Mouse (Mus musculus): ENCODE measurements around the gene Xpo1. TPM values are rescaled to one million over a fixed set of nuclear protein-coding genes. Genes with fewer than 3 reads are reported as not detected.
A peak's percentile ranks its signal among the peaks of the same experiment; 100 is the strongest.

Xpo1 gene
- polyA plus RNA-seq (2014; fragmentation: Nextera tagmentation; extraction: Ambion mirVana) = 176 and 187 TPM in 2 replicates

- under 1% methylated on average over 55 of the region's 60 CpGs for WGBS
- H3K36me3 ChIP-seq (ENCODE audit: control insufficient read depth, insufficient read depth, low read length) = no peaks in the 10 kb centered on the region
- H3K9me3 ChIP-seq (ENCODE audit: control insufficient read depth, low read length) = no peaks in the 10 kb centered on the region
- ATAC-seq (replicated peaks; ENCODE audit: low FRiP score) = peak; percentile 98
- H3K4me3 ChIP-seq (ENCODE audit: low read depth, low read length) = peak within 1 kb of the TSS; percentile 99
- peaks cover 2% of the 10 kb centered on the region; the same call in 1 of the 2 replicates for H3K4me1 ChIP-seq (replicated peaks; ENCODE audit: control insufficient read depth, insufficient read depth, low read length)
- peak; percentile 100 for DNase-seq (ENCODE audit: low spot score)
- H3K27me3 ChIP-seq (ENCODE audit: control insufficient read depth, insufficient read depth, low read length) = no peaks in the 10 kb centered on the region
- peak within 1 kb of the TSS; percentile 100 for H3K27ac ChIP-seq (ENCODE audit: low read depth, low read length)
- peak within 1 kb of the TSS; percentile 59 for H3K4me2 ChIP-seq (ENCODE audit: low read depth, low read length, severe bottlenecking)
- peak within 1 kb of the TSS; percentile 99 for H3K9ac ChIP-seq (ENCODE audit: low read length)
These were observed at the start of gene Xpo1 for GRCm38 (mm10) chr11:23255427-23256193. Gene Xpo1, plus strand, starts transcription at chr11:23256041.

DNA sequence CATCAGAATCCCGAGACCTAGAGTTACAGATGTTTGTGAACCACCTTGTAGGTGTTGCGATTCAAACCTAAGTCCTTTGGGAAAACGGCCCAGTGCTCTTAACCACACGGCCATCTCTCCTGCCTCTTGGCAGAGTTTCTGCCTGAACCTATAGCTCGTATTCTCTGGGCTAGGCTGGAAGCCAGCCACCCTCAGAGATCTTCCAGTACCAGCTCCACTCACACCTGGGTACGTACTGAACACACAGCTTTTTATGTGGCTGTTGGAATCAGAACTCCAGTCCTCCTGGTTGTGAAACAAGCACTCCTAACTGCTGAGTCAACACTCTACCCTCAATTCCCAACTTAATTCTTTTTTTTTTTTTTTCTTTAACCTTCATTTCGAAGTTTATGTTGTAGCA, 46.1 kb upstream of the Xpo1 start:
- peaks cover 4% of the 10 kb centered on the region; the same call in 1 of the 2 replicates for H3K4me1 ChIP-seq (replicated peaks; ENCODE audit: control insufficient read depth, insufficient read depth, low read length)
- H3K9me3 ChIP-seq (ENCODE audit: control insufficient read depth, low read length) = no peaks in the 10 kb centered on the region
- no peaks in the 10 kb centered on the region for H3K36me3 ChIP-seq (ENCODE audit: control insufficient read depth, insufficient read depth, low read length)
- no peaks in the 10 kb centered on the region for H3K27me3 ChIP-seq (ENCODE audit: control insufficient read depth, insufficient read depth, low read length)
- H3K27ac ChIP-seq (ENCODE audit: low read depth, low read length) = no peak overlapping the region
- WGBS = 88% methylated on average over 7 of the region's 7 CpGs
- no peak overlapping the region for H3K9ac ChIP-seq (ENCODE audit: low read length)
- no peak overlapping the region for H3K4me3 ChIP-seq (ENCODE audit: low read depth, low read length)
- ATAC-seq (replicated peaks; ENCODE audit: low FRiP score) (no peak), DNase-seq (ENCODE audit: low spot score) (no peak)
- no peak overlapping the region for H3K4me2 ChIP-seq (ENCODE audit: low read depth, low read length, severe bottlenecking)

- H3K27ac ChIP-seq (ENCODE audit: low read depth, low read length) = peak overlapping the region; percentile 46; the same call in 1 of the 2 replicates
- DNase-seq (ENCODE audit: low spot score) = peak; percentile 86
These were observed 45.0 kb upstream of the Xpo1 start for GRCm38 (mm10) chr11:23210590-23211510.

DNA sequence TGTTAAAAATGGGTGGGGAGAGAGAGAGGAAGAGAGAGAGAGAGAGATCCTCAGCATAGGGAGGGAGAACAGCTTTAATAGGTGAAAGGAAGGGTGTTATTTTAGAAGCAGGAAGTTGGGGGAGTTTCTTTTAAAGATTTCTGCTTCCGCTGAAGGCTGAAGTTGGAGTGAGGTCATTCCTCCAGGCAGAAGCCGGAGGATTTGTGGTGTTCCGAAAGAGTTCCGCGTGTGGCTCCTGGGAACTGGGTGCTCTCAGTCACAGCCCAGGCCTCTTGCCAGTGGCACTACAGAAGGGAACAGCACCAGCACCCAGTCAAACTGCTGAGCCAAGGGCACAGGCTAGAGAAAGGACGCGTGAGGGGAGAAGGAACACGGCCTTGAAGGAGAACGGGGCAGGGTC, 38.4 kb upstream of the Xpo1 start:
- H3K4me2 ChIP-seq (ENCODE audit: low read depth, low read length, severe bottlenecking) = no peak overlapping the region
- no peaks in the 10 kb centered on the region for H3K4me1 ChIP-seq (replicated peaks; ENCODE audit: control insufficient read depth, insufficient read depth, low read length)
- ATAC-seq (replicated peaks; ENCODE audit: low FRiP score) = no peak
- H3K27me3 ChIP-seq (ENCODE audit: control insufficient read depth, insufficient read depth, low read length) = no peaks in the 10 kb centered on the region
- no peak overlapping the region for H3K9ac ChIP-seq (ENCODE audit: low read length)
- DNase-seq (ENCODE audit: low spot score) = no peak
- 93% methylated on average over 9 of the region's 9 CpGs for WGBS
- H3K27ac ChIP-seq (ENCODE audit: low read depth, low read length) = no peak overlapping the region
- no peaks in the 10 kb centered on the region for H3K9me3 ChIP-seq (ENCODE audit: control insufficient read depth, low read length)
- no peak overlapping the region for H3K4me3 ChIP-seq (ENCODE audit: low read depth, low read length)
- no peaks in the 10 kb centered on the region for H3K36me3 ChIP-seq (ENCODE audit: control insufficient read depth, insufficient read depth, low read length)

More at GRCm38 (mm10) chr11:23210590-23211510, 45.0 kb upstream of the Xpo1 start:
- no peaks in the 10 kb centered on the region for H3K27me3 ChIP-seq (ENCODE audit: control insufficient read depth, insufficient read depth, low read length)
- peak overlapping the region; percentile 30 for H3K9ac ChIP-seq (ENCODE audit: low read length)
- ATAC-seq (replicated peaks; ENCODE audit: low FRiP score) = peak; percentile 85
- peak overlapping the region; percentile 36; the same call in 1 of the 2 replicates for H3K4me2 ChIP-seq (ENCODE audit: low read depth, low read length, severe bottlenecking)
- no peaks in the 10 kb centered on the region for H3K36me3 ChIP-seq (ENCODE audit: control insufficient read depth, insufficient read depth, low read length)
- no peaks in the 10 kb centered on the region for H3K9me3 ChIP-seq (ENCODE audit: control insufficient read depth, low read length)
- H3K4me3 ChIP-seq (ENCODE audit: low read depth, low read length) = peak overlapping the region; percentile 16; the same call in 1 of the 2 replicates
- H3K4me1 ChIP-seq (replicated peaks; ENCODE audit: control insufficient read depth, insufficient read depth, low read length) = peaks cover 4% of the 10 kb centered on the region; the same call in 1 of the 2 replicates
- 9% methylated on average over 16 of the region's 16 CpGs for WGBS

DNA sequence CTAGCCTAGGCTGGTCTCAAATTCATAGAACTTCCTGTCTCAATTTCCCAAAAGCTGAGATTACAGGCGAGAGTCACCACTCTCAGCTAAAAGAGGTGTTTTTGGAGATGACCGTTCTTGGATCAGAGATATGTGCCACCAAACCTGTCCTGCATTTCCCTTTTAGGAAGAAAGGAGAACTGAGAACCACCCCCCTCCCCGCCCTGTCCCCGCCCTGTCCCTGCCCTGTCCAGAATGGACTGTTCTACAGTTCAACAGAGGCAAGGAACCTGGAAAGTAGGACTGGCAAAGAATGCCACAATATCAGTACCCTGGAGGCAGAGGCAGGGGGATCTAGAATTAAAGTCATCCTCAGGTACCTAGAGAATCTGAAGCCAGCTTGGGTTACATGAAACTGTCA, 19.8 kb upstream of the Xpo1 start:
- DNase-seq (ENCODE audit: low spot score) = no peak
- no peak for ATAC-seq (replicated peaks; ENCODE audit: low FRiP score)
- H3K4me2 ChIP-seq (ENCODE audit: low read depth, low read length, severe bottlenecking) = no peak overlapping the region
- no peak overlapping the region for H3K9ac ChIP-seq (ENCODE audit: low read length)
- H3K9me3 ChIP-seq (ENCODE audit: control insufficient read depth, low read length) = no peaks in the 10 kb centered on the region
- H3K36me3 ChIP-seq (ENCODE audit: control insufficient read depth, insufficient read depth, low read length) = no peaks in the 10 kb centered on the region
- 0 out of 2 replicates have a peak, but pooled peaks cover 4% of the 10 kb centered on the region for H3K4me1 ChIP-seq (replicated peaks; ENCODE audit: control insufficient read depth, insufficient read depth, low read length)
- whole genome bisulfite sequencing = 82% methylated on average over 4 of the region's 4 CpGs
- H3K4me3 ChIP-seq (ENCODE audit: low read depth, low read length) = no peak overlapping the region
- no peak overlapping the region for H3K27ac ChIP-seq (ENCODE audit: low read depth, low read length)
- H3K27me3 ChIP-seq (ENCODE audit: control insufficient read depth, insufficient read depth, low read length) = no peaks in the 10 kb centered on the region

- Histone ChIP-seq H3K27ac (ENCODE audit: low read depth, low read length) (no peak overlapping the region), H3K4me3 (ENCODE audit: low read depth, low read length) (no peak overlapping the region), H3K27me3 (ENCODE audit: control insufficient read depth, insufficient read depth, low read length) (no peaks in the 10 kb centered on the region), H3K4me2 (ENCODE audit: low read depth, low read length, severe bottlenecking) (no peak overlapping the region), H3K4me1 (replicated peaks; ENCODE audit: control insufficient read depth, insufficient read depth, low read length) (peaks cover 2% of the 10 kb centered on the region; the same call in 1 of the 2 replicates), H3K9ac (ENCODE audit: low read length) (no peak overlapping the region), H3K9me3 (ENCODE audit: control insufficient read depth, low read length) (no peaks in the 10 kb centered on the region), H3K36me3 (ENCODE audit: control insufficient read depth, insufficient read depth, low read length) (no peaks in the 10 kb centered on the region)
- ATAC-seq (replicated peaks; ENCODE audit: low FRiP score) = no peak
- WGBS = 92% methylated on average over 4 of the region's 4 CpGs
- DNase-seq (ENCODE audit: low spot score) = no peak
These were observed 1.9 kb upstream of the Xpo1 start for GRCm38 (mm10) chr11:23253931-23254330.

DNA sequence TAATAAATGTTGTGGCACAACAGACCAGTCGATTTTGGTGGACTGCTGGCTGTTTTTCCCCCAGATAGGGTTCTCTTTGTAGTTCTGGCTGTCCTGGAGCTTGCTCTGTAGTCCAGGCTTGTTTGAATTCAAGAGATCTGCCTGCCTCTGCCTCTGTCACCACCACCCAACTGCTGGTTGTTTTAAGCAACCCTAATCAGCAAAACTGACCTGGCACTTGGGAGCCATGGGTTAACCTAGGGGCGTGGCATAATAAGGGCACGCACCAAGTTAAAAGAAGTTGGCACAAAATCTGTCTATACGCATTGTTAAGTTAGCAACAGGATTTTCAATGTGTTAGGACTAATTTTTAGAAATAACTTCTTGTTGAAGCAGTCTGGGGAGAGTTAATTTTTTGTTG, 1.3 kb upstream of the Xpo1 start:
- Histone ChIP-seq H3K9ac (ENCODE audit: low read length) (peak overlapping the region; percentile 80), H3K4me3 (ENCODE audit: low read depth, low read length) (peak overlapping the region; percentile 99), H3K4me2 (ENCODE audit: low read depth, low read length, severe bottlenecking) (peak overlapping the region; percentile 59), H3K9me3 (ENCODE audit: control insufficient read depth, low read length) (no peaks in the 10 kb centered on the region), H3K4me1 (replicated peaks; ENCODE audit: control insufficient read depth, insufficient read depth, low read length) (peaks cover 2% of the 10 kb centered on the region; the same call in 1 of the 2 replicates), H3K36me3 (ENCODE audit: control insufficient read depth, insufficient read depth, low read length) (no peaks in the 10 kb centered on the region), H3K27me3 (ENCODE audit: control insufficient read depth, insufficient read depth, low read length) (no peaks in the 10 kb centered on the region), H3K27ac (ENCODE audit: low read depth, low read length) (peak overlapping the region; percentile 90; the same call in 1 of the 2 replicates)
- ATAC-seq (replicated peaks; ENCODE audit: low FRiP score) (no peak), DNase-seq (ENCODE audit: low spot score) (no peak)
- 91% methylated on average over 4 of the region's 4 CpGs for WGBS

DNA sequence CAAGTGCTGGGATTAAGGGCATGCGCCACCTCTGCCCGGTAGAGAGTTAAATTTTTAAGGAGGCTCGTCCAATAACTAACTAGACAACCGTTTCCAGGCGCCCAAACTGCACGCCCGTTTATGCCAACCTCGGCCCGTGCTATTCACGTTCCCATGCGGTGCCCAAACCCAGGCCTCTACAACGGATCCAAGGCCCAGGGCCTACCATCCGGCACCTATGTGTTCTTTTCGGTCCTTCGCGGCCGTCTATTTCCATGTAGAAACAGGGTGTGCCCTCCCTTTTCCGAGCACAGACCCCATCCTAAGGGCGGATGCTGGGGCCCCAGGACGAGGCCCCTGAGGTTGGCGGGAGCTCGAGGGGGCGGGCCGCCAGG, 801 bp upstream of the Xpo1 start:
- H3K27me3 ChIP-seq (ENCODE audit: control insufficient read depth, insufficient read depth, low read length) = no peaks in the 10 kb centered on the region
- no peaks in the 10 kb centered on the region for H3K36me3 ChIP-seq (ENCODE audit: control insufficient read depth, insufficient read depth, low read length)
- H3K27ac ChIP-seq (ENCODE audit: low read depth, low read length) = peak overlapping the region; percentile 90
- H3K9me3 ChIP-seq (ENCODE audit: control insufficient read depth, low read length) = no peaks in the 10 kb centered on the region
- peak overlapping the region; percentile 99 for H3K4me3 ChIP-seq (ENCODE audit: low read depth, low read length)
- peak overlapping the region; percentile 59 for H3K4me2 ChIP-seq (ENCODE audit: low read depth, low read length, severe bottlenecking)
- 1% methylated on average over 24 of the region's 24 CpGs for WGBS
- DNase-seq (ENCODE audit: low spot score) (no peak), ATAC-seq (replicated peaks; ENCODE audit: low FRiP score) (no peak)
- peaks cover 2% of the 10 kb centered on the region; the same call in 1 of the 2 replicates for H3K4me1 ChIP-seq (replicated peaks; ENCODE audit: control insufficient read depth, insufficient read depth, low read length)
- H3K9ac ChIP-seq (ENCODE audit: low read length) = peak overlapping the region; percentile 80

Data from forebrain, embryonic 11.5 days (tissue).